Mouse (Mus musculus): ENCODE data around the gene Capn8.

Capn8 gene

DNA sequence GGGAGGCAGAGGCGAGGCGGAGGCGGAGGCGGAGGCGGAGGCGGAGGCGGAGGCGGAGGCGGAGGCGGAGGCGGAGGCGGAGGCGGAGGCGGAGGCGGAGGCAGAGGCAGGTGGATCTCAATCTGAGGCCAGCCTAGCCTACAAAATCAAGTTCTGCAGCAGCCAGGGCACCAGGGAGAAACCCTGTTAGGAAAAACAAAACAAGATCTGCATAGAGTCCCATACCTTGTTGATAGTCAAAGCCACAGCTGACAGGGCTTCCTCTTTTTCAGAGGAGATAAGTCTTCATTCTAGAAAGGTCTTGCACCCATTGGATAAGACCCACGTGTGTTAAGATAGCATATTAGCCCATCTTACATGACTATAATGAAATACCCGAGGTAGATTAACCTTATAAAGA, 113.3 kb downstream of the Capn8 start:
- DNase-seq (ENCODE audit: low spot score in 2 of 2), result no peak

DNA sequence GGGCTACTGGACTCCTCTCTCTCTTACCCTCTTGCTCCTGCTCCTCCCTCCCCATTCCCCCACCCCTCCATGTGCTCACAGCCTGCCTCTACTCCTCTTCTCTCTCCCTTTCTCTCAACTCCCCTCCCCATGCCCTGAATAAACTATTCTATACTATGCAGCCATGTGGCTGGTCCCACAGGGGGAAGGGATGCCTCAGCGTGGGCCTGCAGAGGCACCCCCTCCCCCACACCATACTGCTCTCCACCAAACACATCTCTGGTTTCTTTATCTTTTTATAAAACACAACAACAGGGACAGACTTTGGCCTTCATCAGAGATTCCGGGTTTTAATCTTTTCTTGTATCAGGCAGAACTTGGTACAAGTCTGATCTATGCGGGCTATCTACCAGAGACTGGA, 114.4 kb downstream of the Capn8 start:
- no peak for DNase-seq (ENCODE audit: low spot score in 2 of 2)

- DNase-seq (ENCODE audit: low spot score in 2 of 2), result no peak
Measured at GRCm38 (mm10) chr1:182679582-182679981, 114.8 kb downstream of the Capn8 start.

Measured in spleen, postnatal 14 days (tissue).